Mouse (Mus musculus) MEL (cell line): ENCODE measurements around the gene Fam19a5.

ENCODE experiments used
- CTCF ChIP-seq, 3 experiments: IDR thresholded peaks in 2 of 3; conservative IDR thresholded peaks in 1 of 3; 2 replicates each; pipeline ENCODE4 v1.5.1; 2011 to 2012; ENCODE audit warnings: low read length in 3 of 3, low read depth in 2 of 3, mild to moderate bottlenecking in 2 of 3, improper control_type of control experiment in 1 of 3, inconsistent platforms in 1 of 3, mixed read lengths in 1 of 3, moderate library complexity in 1 of 3; ENCODE audit not compliant: control insufficient read depth in 1 of 3, insufficient read depth in 1 of 3, poor library complexity in 1 of 3, severe bottlenecking in 1 of 3
- GATA1 ChIP-seq: IDR thresholded peaks from 2 replicates; pipeline ENCODE4 v1.6.1; 2011; ENCODE audit warnings: low read depth, low read length, improper control_type of control experiment
- HCFC1 ChIP-seq: IDR thresholded peaks from 2 replicates; pipeline ENCODE4 v1.6.1; 2012; ENCODE audit warnings: low read depth, mild to moderate bottlenecking, inconsistent platforms, low read length, improper control_type of control experiment, moderate library complexity
- NELFE ChIP-seq: IDR thresholded peaks from 2 replicates; pipeline ENCODE4 v1.6.1; 2011; ENCODE audit warnings: low read depth, low read length, improper control_type of control experiment
- NRF1 ChIP-seq: IDR thresholded peaks from 2 replicates; pipeline ENCODE4 v1.6.1; 2014; ENCODE audit warnings: low read depth, mild to moderate bottlenecking, inconsistent platforms, low read length, improper control_type of control experiment, moderate library complexity; ENCODE audit not compliant: poor library complexity, insufficient read depth, severe bottlenecking
- POLR2A ChIP-seq, 2 experiments: IDR thresholded peaks; 2 replicates each; pipeline ENCODE4 v1.6.1; 2011 to 2012; ENCODE audit warnings: low read length in 2 of 2, mild to moderate bottlenecking in 2 of 2, control low read depth in 1 of 2, improper control_type of control experiment in 1 of 2, low read depth in 1 of 2, moderate library complexity in 1 of 2; ENCODE audit not compliant: control insufficient read depth in 1 of 2, insufficient read depth in 1 of 2, poor library complexity in 1 of 2
- RCOR1 ChIP-seq: IDR thresholded peaks from 2 replicates; pipeline ENCODE4 v1.6.1; 2012; ENCODE audit warnings: low read depth, mild to moderate bottlenecking, inconsistent platforms, low read length, improper control_type of control experiment

- TF ChIP-seq CTCF (IDR thresholded peaks at IDR 0.05 in 2 of 3, conservative IDR thresholded peaks at IDR 0.05 in 1 of 3; ENCODE audit: control insufficient read depth in 1 of 3, insufficient read depth in 1 of 3, low read depth in 2 of 3, low read length in 3 of 3, poor library complexity in 1 of 3, severe bottlenecking in 1 of 3): no peak
- no peak for TF ChIP-seq POLR2A (IDR thresholded peaks at IDR 0.05; ENCODE audit: control insufficient read depth in 1 of 2, insufficient read depth in 1 of 2, low read depth in 1 of 2, low read length in 2 of 2, poor library complexity in 1 of 2)
- TF ChIP-seq NRF1: no peak
- TF ChIP-seq HCFC1: no peak
- no peak for TF ChIP-seq NELFE
- TF ChIP-seq RCOR1: no peak
- TF ChIP-seq GATA1: no peak
These were observed 171.1 kb downstream of the Fam19a5 start for GRCm38 (mm10) chr15:87715037-87715676.
